Comparison of ENCODE assay signal across 8 mouse cellular contexts in genomic region chr17:65872652-65873051, GRCm38 (mm10). TPM values are rescaled to one million over a fixed set of nuclear protein-coding genes. Genes with fewer than 3 reads are reported as not detected.
DNase-seq lines count a peak whose midpoint lies in the region; ATAC-seq and TF ChIP-seq lines count a peak whose summit lies in the region.

No protein-coding gene starts in this region.

- no peaks in the 10 kb centered on the region for H3K36me3 ChIP-seq in hindbrain, embryonic 13.5 days
- H3K36me3 ChIP-seq in liver, embryonic 14.5 days (replicated peaks; ENCODE audit: control insufficient read depth, insufficient read depth, low read depth), result no peaks in the 10 kb centered on the region
- H3K36me3 ChIP-seq in neural tube, embryonic 12.5 days, result no peaks in the 10 kb centered on the region

- no peak overlapping the region for H3K4me3 ChIP-seq in hindbrain, embryonic 13.5 days
- H3K4me3 ChIP-seq in liver, embryonic 14.5 days (ENCODE audit: insufficient read depth in 1 of 2, low read depth in 2 of 2, low read length in 2 of 2), result no peak overlapping the region
- no peak overlapping the region for H3K4me3 ChIP-seq in neural tube, embryonic 12.5 days

- no peak overlapping the region for H3K4me2 ChIP-seq in hindbrain, embryonic 13.5 days
- H3K4me2 ChIP-seq in liver, embryonic 14.5 days (ENCODE audit: low read depth), result no peak overlapping the region
- H3K4me2 ChIP-seq in neural tube, embryonic 12.5 days (replicated peaks), result no peak overlapping the region

- peak overlapping the region; percentile 24; the same call in 1 of the 2 replicates for H3K9ac ChIP-seq in hindbrain, embryonic 13.5 days
- H3K9ac ChIP-seq in liver, embryonic 14.5 days (replicated peaks), result no peak overlapping the region
- no peak overlapping the region for H3K9ac ChIP-seq in neural tube, embryonic 12.5 days

- WGBS in hindbrain, embryonic 13.5 days, result 25% methylated on average over 6 of the region's 6 CpGs
- WGBS in liver, embryonic 14.5 days (ENCODE audit: insufficient replicate concordance), result 51% methylated on average over 6 of the region's 6 CpGs
- WGBS in neural tube, embryonic 12.5 days, result 29% methylated on average over 6 of the region's 6 CpGs

- TF ChIP-seq CTCF in liver, embryonic 14.5 days (IDR thresholded peaks at IDR 0.05; ENCODE audit: low read depth), result peak; percentile 89

- H3K27ac ChIP-seq in hindbrain, embryonic 13.5 days, result peak overlapping the region; percentile 35; the same call in 1 of the 2 replicates
- no peak overlapping the region for H3K27ac ChIP-seq in liver, embryonic 14.5 days
- H3K27ac ChIP-seq in neural tube, embryonic 12.5 days, result no peak overlapping the region

- DNase-seq in ovary, postnatal 36 days (ENCODE audit: low spot score), result peak; percentile 38
- DNase-seq in ovary, adult 18-20 months (ENCODE audit: low spot score), result no peak
- DNase-seq in cerebellum, postnatal 25 days, result peak; percentile 61 to 72
- DNase-seq in liver, embryonic 14.5 days (ENCODE audit: low read depth in 3 of 3, low spot score in 3 of 3), result peak in 1 of 3 experiments; percentile 24
- no peak for DNase-seq in right cerebral cortex, postnatal 4 days
- DNase-seq in urinary bladder, adult 2 months (ENCODE audit: low spot score), result no peak

- no peaks in the 10 kb centered on the region for H3K9me3 ChIP-seq in hindbrain, embryonic 13.5 days
- no peaks in the 10 kb centered on the region for H3K9me3 ChIP-seq in liver, embryonic 14.5 days (ENCODE audit: control insufficient read depth, low read length)
- H3K9me3 ChIP-seq in neural tube, embryonic 12.5 days, result no peaks in the 10 kb centered on the region

- H3K27me3 ChIP-seq in hindbrain, embryonic 13.5 days, result no peaks in the 10 kb centered on the region
- H3K27me3 ChIP-seq in liver, embryonic 14.5 days (ENCODE audit: control insufficient read depth, insufficient read depth, low read length), result no peaks in the 10 kb centered on the region
- H3K27me3 ChIP-seq in neural tube, embryonic 12.5 days (replicated peaks), result no peaks in the 10 kb centered on the region

- no peak for TF ChIP-seq EP300 in liver, embryonic 14.5 days (IDR thresholded peaks at IDR 0.05; ENCODE audit: low read depth)

- no peak for ATAC-seq in hindbrain, embryonic 13.5 days (ENCODE audit: low FRiP score)
- ATAC-seq in liver, embryonic 14.5 days (ENCODE audit: insufficient read depth), result peak; percentile 58; the same call in 1 of the 2 replicates
- ATAC-seq in neural tube, embryonic 12.5 days (ENCODE audit: low FRiP score, low read depth), result peak; percentile 55; the same call in 1 of the 2 replicates

- peaks cover 14% of the 10 kb centered on the region for H3K4me1 ChIP-seq in hindbrain, embryonic 13.5 days (replicated peaks)
- peaks cover 0 to 2% of the 10 kb centered on the region in 2 experiments; a peak in 2 of 4 replicates for H3K4me1 ChIP-seq in liver, embryonic 14.5 days (replicated peaks; ENCODE audit: control insufficient read depth in 2 of 2, insufficient read depth in 2 of 2, low read length in 1 of 2)
- peaks cover 9% of the 10 kb centered on the region; the same call in 1 of the 2 replicates for H3K4me1 ChIP-seq in neural tube, embryonic 12.5 days

RNA-seq across cellular contexts. Expression of gene Ralbp1, which starts 12.9 kb away (rescaled TPM):
- 56.1 and 58.3 TPM in 2 replicates for polyA plus RNA-seq in hindbrain, embryonic 13.5 days (2015; fragmentation: Nextera tagmentation; extraction: Ambion mirVana)
- 11.0 and 15.7 TPM in 2 replicates for polyA plus RNA-seq in liver, embryonic 14.5 days (2012; rRNA removed)
- 36.0 and 38.1 TPM in 2 replicates for polyA plus RNA-seq in liver, embryonic 14.5 days (2014; fragmentation: Nextera tagmentation; extraction: Ambion mirVana)
- polyA plus RNA-seq in neural tube, embryonic 12.5 days (2016; fragmentation: Nextera tagmentation; extraction: Ambion mirVana), result 53.0 and 53.7 TPM in 2 replicates
- 59.0 and 64.8 TPM in 2 replicates for polyA plus RNA-seq in urinary bladder, adult 2 months (2012; rRNA removed)

Comparison
In these comparisons a context has a peak if more than half of its experiments do, and no peak if none do; other contexts are left out.
1. DNase-seq: peak in ovary, postnatal 36 days (single experiment) and cerebellum, postnatal 25 days (2 of 2); none in ovary, adult 18-20 months (single experiment), right cerebral cortex, postnatal 4 days (single experiment) and urinary bladder, adult 2 months (single experiment).